Mouse (Mus musculus): ENCODE data around the gene Nacad. TPM values are rescaled to one million over a fixed set of nuclear protein-coding genes. Genes with fewer than 3 reads are reported as not detected.
A peak's percentile ranks its signal among the peaks of the same experiment; 100 is the strongest.
"Not testable (repeated sequence)": the region's sequence is repeated elsewhere in the genome, so short reads cannot be mapped to it uniquely, and the experiment has no call there.

The Nacad gene
- total RNA-seq (2015) (0.23 TPM in 1 of 2 replicates, not detected in the other), total RNA-seq (2017) (not detected in 2 replicates)

GRCm38 (mm10) chr11:6605491-6606399 is at the start of gene Nacad:
Gene Nacad, minus strand, starts transcription at chr11:6606053.
- peak; percentile 20; the same call in 1 of the 2 replicates for ATAC-seq (ENCODE audit: poor library complexity, severe bottlenecking)

GRCm38 (mm10) chr11:6654903-6655302 is 49.0 kb upstream of the Nacad start:
- ATAC-seq (ENCODE audit: poor library complexity, severe bottlenecking), result peak; percentile 64

- not testable (repeated sequence) for ATAC-seq (ENCODE audit: poor library complexity, severe bottlenecking)
These were observed 47.1 kb upstream of the Nacad start for GRCm38 (mm10) chr11:6652978-6653377.

GRCm38 (mm10) chr11:6650519-6650918 is 44.7 kb upstream of the Nacad start:
- no peak for ATAC-seq (ENCODE audit: poor library complexity, severe bottlenecking)

- no peak for ATAC-seq (ENCODE audit: poor library complexity, severe bottlenecking)
These were observed 42.2 kb upstream of the Nacad start for GRCm38 (mm10) chr11:6647831-6648724.

GRCm38 (mm10) chr11:6644566-6644965 is 38.7 kb upstream of the Nacad start:
- no peak for ATAC-seq (ENCODE audit: poor library complexity, severe bottlenecking)

- no peak for ATAC-seq (ENCODE audit: poor library complexity, severe bottlenecking)
These were observed 33.2 kb upstream of the Nacad start for GRCm38 (mm10) chr11:6639072-6639471.

GRCm38 (mm10) chr11:6638537-6638936 is 32.7 kb upstream of the Nacad start, which contains the start of gene Wap:
Gene Wap, minus strand, starts transcription at chr11:6638637.
- no peak for ATAC-seq (ENCODE audit: poor library complexity, severe bottlenecking)

GRCm38 (mm10) chr11:6636150-6636549 is 30.3 kb upstream of the Nacad start:
- ATAC-seq (ENCODE audit: poor library complexity, severe bottlenecking), result no peak

- no peak for ATAC-seq (ENCODE audit: poor library complexity, severe bottlenecking)
These were observed 23.8 kb upstream of the Nacad start for GRCm38 (mm10) chr11:6629655-6630054.

- ATAC-seq (ENCODE audit: poor library complexity, severe bottlenecking), result peak; percentile 41; the same call in 1 of the 2 replicates
These were observed 22.7 kb upstream of the Nacad start for GRCm38 (mm10) chr11:6628568-6628967.

- ATAC-seq (ENCODE audit: poor library complexity, severe bottlenecking), result peak; percentile 62
These were observed 21.9 kb upstream of the Nacad start for GRCm38 (mm10) chr11:6627731-6628130.

- no peak for ATAC-seq (ENCODE audit: poor library complexity, severe bottlenecking)
These were observed 20.5 kb upstream of the Nacad start for GRCm38 (mm10) chr11:6626388-6626772.

- peak; percentile 85 for ATAC-seq (ENCODE audit: poor library complexity, severe bottlenecking)
These were observed 19.9 kb upstream of the Nacad start, which contains the start of gene Tbrg4 for GRCm38 (mm10) chr11:6625478-6626387. Gene Tbrg4, minus strand, starts transcription at chr11:6626067.

- no peak for ATAC-seq (ENCODE audit: poor library complexity, severe bottlenecking)
These were observed 18.9 kb upstream of the Nacad start for GRCm38 (mm10) chr11:6624619-6625382.

GRCm38 (mm10) chr11:6623704-6624103 is 17.9 kb upstream of the Nacad start:
- ATAC-seq (ENCODE audit: poor library complexity, severe bottlenecking), result peak; percentile 28; the same call in 1 of the 2 replicates

GRCm38 (mm10) chr11:6615250-6616205 is 9.7 kb upstream of the Nacad start:
- ATAC-seq (ENCODE audit: poor library complexity, severe bottlenecking), result peak; percentile 95

- ATAC-seq (ENCODE audit: poor library complexity, severe bottlenecking), result no peak
These were observed 802 bp downstream of the Nacad start for GRCm38 (mm10) chr11:6605021-6605481.

Data from megakaryocyte, adult 5-6 weeks (primary cell).